Mouse (Mus musculus): Measurements from ENCODE around the gene Cpz. TPM values are rescaled to one million over a fixed set of nuclear protein-coding genes. Genes with fewer than 3 reads are reported as not detected.

Cpz gene
- polyA plus RNA-seq (2011; ENCODE audit: insufficient read depth, insufficient read length, low read depth, missing spikeins): 4.6 and 6.8 TPM in 2 replicates

- no peak within 1 kb of the TSS for H3K27ac ChIP-seq (ENCODE audit: insufficient read depth, low read length)
These were observed at the start of gene Cpz for GRCm38 (mm10) chr5:35525469-35526123. TSS of gene Cpz (minus strand) at chr5:35525698.

GRCm38 (mm10) chr5:35574653-35575599, 49.4 kb upstream of the Cpz start, which contains the start of gene Trmt44:
TSS of gene Trmt44 (minus strand) at chr5:35575070.
- Histone ChIP-seq H3K27ac (ENCODE audit: insufficient read depth, low read length) (peak within 1 kb of the TSS; percentile 74), H3K9ac (ENCODE audit: low read depth, poor library complexity, severe bottlenecking) (peak within 1 kb of the TSS; percentile 53), H3K27me3 (ENCODE audit: control insufficient read depth, insufficient read depth, low read length, poor library complexity, severe bottlenecking) (no peaks in the 10 kb centered on the region), H3K4me3 (ENCODE audit: low read depth, low read length) (peak within 1 kb of the TSS; percentile 61), H3K4me1 (ENCODE audit: control insufficient read depth, insufficient read depth, low read length) (no peaks in the 10 kb centered on the region), H3K9me3 (replicated peaks; ENCODE audit: control insufficient read depth, insufficient read depth, low read length, poor library complexity, severe bottlenecking) (no peaks in the 10 kb centered on the region), H3K36me3 (ENCODE audit: control insufficient read depth, insufficient read depth, low read length, poor library complexity, severe bottlenecking) (peaks cover 20% of the 10 kb centered on the region)
- TF ChIP-seq POLR2A (IDR thresholded peaks at IDR 0.05; ENCODE audit: insufficient read depth, low read length) (peak; percentile 54), CTCF (IDR thresholded peaks at IDR 0.05; ENCODE audit: low read depth, low read length) (no peak), EP300 (IDR thresholded peaks at IDR 0.05; ENCODE audit: insufficient read depth, low read depth, low read length) (peak; percentile 16; the same call in 1 of the 2 replicates)

More at GRCm38 (mm10) chr5:35525469-35526123, at the start of gene Cpz:
- peak within 1 kb of the TSS; percentile 21 for H3K4me3 ChIP-seq (ENCODE audit: low read depth, low read length)
- H3K9ac ChIP-seq (ENCODE audit: low read depth, poor library complexity, severe bottlenecking): peak within 1 kb of the TSS; percentile 25; the same call in 1 of the 2 replicates
- TF ChIP-seq CTCF (IDR thresholded peaks at IDR 0.05; ENCODE audit: low read depth, low read length) (no peak), EP300 (IDR thresholded peaks at IDR 0.05; ENCODE audit: insufficient read depth, low read depth, low read length) (0 out of 2 replicates have a peak, but pooled peaks have one; percentile 48), POLR2A (IDR thresholded peaks at IDR 0.05; ENCODE audit: insufficient read depth, low read length) (no peak)
- H3K27me3 ChIP-seq (ENCODE audit: control insufficient read depth, insufficient read depth, low read length, poor library complexity, severe bottlenecking): no peaks in the 10 kb centered on the region
- H3K36me3 ChIP-seq (ENCODE audit: control insufficient read depth, insufficient read depth, low read length, poor library complexity, severe bottlenecking): no peaks in the 10 kb centered on the region
- H3K9me3 ChIP-seq (replicated peaks; ENCODE audit: control insufficient read depth, insufficient read depth, low read length, poor library complexity, severe bottlenecking): no peaks in the 10 kb centered on the region
- H3K4me1 ChIP-seq (ENCODE audit: control insufficient read depth, insufficient read depth, low read length): peaks cover 2% of the 10 kb centered on the region

- H3K4me3 ChIP-seq (ENCODE audit: low read depth, low read length): no peak overlapping the region
- no peak overlapping the region for H3K27ac ChIP-seq (ENCODE audit: insufficient read depth, low read length)
- H3K9me3 ChIP-seq (replicated peaks; ENCODE audit: control insufficient read depth, insufficient read depth, low read length, poor library complexity, severe bottlenecking): no peaks in the 10 kb centered on the region
- no peak for TF ChIP-seq CTCF (IDR thresholded peaks at IDR 0.05; ENCODE audit: low read depth, low read length)
- no peak for TF ChIP-seq POLR2A (IDR thresholded peaks at IDR 0.05; ENCODE audit: insufficient read depth, low read length)
- no peak for TF ChIP-seq EP300 (IDR thresholded peaks at IDR 0.05; ENCODE audit: insufficient read depth, low read depth, low read length)
- H3K36me3 ChIP-seq (ENCODE audit: control insufficient read depth, insufficient read depth, low read length, poor library complexity, severe bottlenecking): peaks cover 20% of the 10 kb centered on the region
- H3K4me1 ChIP-seq (ENCODE audit: control insufficient read depth, insufficient read depth, low read length): no peaks in the 10 kb centered on the region
- no peak overlapping the region for H3K9ac ChIP-seq (ENCODE audit: low read depth, poor library complexity, severe bottlenecking)
- no peaks in the 10 kb centered on the region for H3K27me3 ChIP-seq (ENCODE audit: control insufficient read depth, insufficient read depth, low read length, poor library complexity, severe bottlenecking)
These were observed 46.0 kb upstream of the Cpz start for GRCm38 (mm10) chr5:35571546-35571945.

- Histone ChIP-seq H3K9ac (ENCODE audit: low read depth, poor library complexity, severe bottlenecking) (no peak overlapping the region), H3K9me3 (replicated peaks; ENCODE audit: control insufficient read depth, insufficient read depth, low read length, poor library complexity, severe bottlenecking) (no peaks in the 10 kb centered on the region), H3K27ac (ENCODE audit: insufficient read depth, low read length) (no peak overlapping the region), H3K36me3 (ENCODE audit: control insufficient read depth, insufficient read depth, low read length, poor library complexity, severe bottlenecking) (peaks cover 19% of the 10 kb centered on the region), H3K4me1 (ENCODE audit: control insufficient read depth, insufficient read depth, low read length) (no peaks in the 10 kb centered on the region), H3K4me3 (ENCODE audit: low read depth, low read length) (no peak overlapping the region), H3K27me3 (ENCODE audit: control insufficient read depth, insufficient read depth, low read length, poor library complexity, severe bottlenecking) (no peaks in the 10 kb centered on the region)
- TF ChIP-seq POLR2A (IDR thresholded peaks at IDR 0.05; ENCODE audit: insufficient read depth, low read length) (no peak), CTCF (IDR thresholded peaks at IDR 0.05; ENCODE audit: low read depth, low read length) (no peak), EP300 (IDR thresholded peaks at IDR 0.05; ENCODE audit: insufficient read depth, low read depth, low read length) (no peak)
These were observed 41.1 kb upstream of the Cpz start for GRCm38 (mm10) chr5:35566632-35567031.

- H3K27ac ChIP-seq (ENCODE audit: insufficient read depth, low read length): no peak overlapping the region
- H3K4me3 ChIP-seq (ENCODE audit: low read depth, low read length): no peak overlapping the region
- no peaks in the 10 kb centered on the region for H3K27me3 ChIP-seq (ENCODE audit: control insufficient read depth, insufficient read depth, low read length, poor library complexity, severe bottlenecking)
- peaks cover 14% of the 10 kb centered on the region for H3K36me3 ChIP-seq (ENCODE audit: control insufficient read depth, insufficient read depth, low read length, poor library complexity, severe bottlenecking)
- H3K9me3 ChIP-seq (replicated peaks; ENCODE audit: control insufficient read depth, insufficient read depth, low read length, poor library complexity, severe bottlenecking): no peaks in the 10 kb centered on the region
- TF ChIP-seq POLR2A (IDR thresholded peaks at IDR 0.05; ENCODE audit: insufficient read depth, low read length) (no peak), EP300 (IDR thresholded peaks at IDR 0.05; ENCODE audit: insufficient read depth, low read depth, low read length) (no peak), CTCF (IDR thresholded peaks at IDR 0.05; ENCODE audit: low read depth, low read length) (no peak)
- H3K9ac ChIP-seq (ENCODE audit: low read depth, poor library complexity, severe bottlenecking): no peak overlapping the region
- H3K4me1 ChIP-seq (ENCODE audit: control insufficient read depth, insufficient read depth, low read length): no peaks in the 10 kb centered on the region
These were observed 39.7 kb upstream of the Cpz start for GRCm38 (mm10) chr5:35565217-35565616.
